Mouse (Mus musculus) limb, embryonic 11.5 days (tissue): ENCODE measurements around the gene Zfp511. TPM values are rescaled to one million over a fixed set of nuclear protein-coding genes. Genes with fewer than 3 reads are reported as not detected.

Experiments
- ATAC-seq: fragments of 200-750 bp; cut with Nextera tagmentation; 2 replicates; pipeline ENCODE4 v1.8.0; 2017; ENCODE audit warnings: low read depth; ENCODE audit not compliant: insufficient number of reproducible peaks, low FRiP score, low TSS enrichment
- DNase-seq: peaks from one replicate; pipeline ENCODE4 v3.0.0-alpha.2; 2015; ENCODE audit warnings: low spot score
- H3K27ac ChIP-seq: fragments of 300-500 bp; sonication (generic); replicated peaks from 2 replicates; pipeline ENCODE4 v1.5.1; 2014; ENCODE audit warnings: low read depth, mild to moderate bottlenecking, low read length
- H3K27me3 ChIP-seq: fragments of 300-500 bp; sonication (generic); 2 replicates; pipeline ENCODE4 v1.6.1; 2014; ENCODE audit warnings: mild to moderate bottlenecking, low read length, mixed read lengths; ENCODE audit not compliant: control insufficient read depth, insufficient read depth
- H3K36me3 ChIP-seq: fragments of 300-500 bp; sonication (generic); 2 replicates; pipeline ENCODE4 v1.6.1; 2014; ENCODE audit warnings: mild to moderate bottlenecking, low read length, moderate library complexity, mixed read lengths; ENCODE audit not compliant: control insufficient read depth, insufficient read depth
- H3K4me1 ChIP-seq: fragments of 300-500 bp; sonication (generic); 2 replicates; pipeline ENCODE4 v1.6.1; 2014; ENCODE audit warnings: low read length, mixed read lengths; ENCODE audit not compliant: control insufficient read depth, insufficient read depth
- H3K4me2 ChIP-seq: fragments of 300-500 bp; sonication (generic); 2 replicates; pipeline ENCODE4 v1.6.1; 2014; ENCODE audit warnings: low read depth, mild to moderate bottlenecking, moderate library complexity; ENCODE audit not compliant: severe bottlenecking
- H3K4me3 ChIP-seq: fragments of 300-500 bp; sonication (generic); 2 replicates; pipeline ENCODE4 v1.5.1; 2014; ENCODE audit warnings: low read depth, low read length
- H3K9ac ChIP-seq: fragments of 300-500 bp; sonication (generic); 2 replicates; pipeline ENCODE4 v1.6.1; 2014; ENCODE audit warnings: mild to moderate bottlenecking, low read length
- H3K9me3 ChIP-seq: fragments of 300-500 bp; sonication (generic); 2 replicates; pipeline ENCODE4 v1.6.1; 2016; ENCODE audit warnings: low read length; ENCODE audit not compliant: control insufficient read depth
- WGBS: fragments of 180-500 bp; shearing (Covaris S2); extraction: QIAGEN DNeasy Blood & Tissue Kit; methylation state at CpG from one replicate; pipeline ENCODE4 v1.1.7; 2014; 5-methylcytosine and 5-hydroxymethylcytosine counted together
- polyA plus RNA-seq: library from polyadenylated mRNA; unstranded; fragments of >200 nt; fragmentation: Nextera tagmentation; extraction: Ambion mirVana; gene quantifications from 2 replicates; pipeline ENCODE4 v1.2.1, GENCODE M21; 2014

Gene Zfp511
- polyA plus RNA-seq, 1 experiment from 2014 or later = 42.1 TPM

- H3K4me3 ChIP-seq = no peak overlapping the region
- no peaks in the 10 kb centered on the region for H3K27me3 ChIP-seq
- DNase-seq = no peak
- no peaks in the 10 kb centered on the region for H3K9me3 ChIP-seq
- no peak overlapping the region for H3K9ac ChIP-seq
- H3K27ac ChIP-seq = no peak overlapping the region
- WGBS = 65% methylated on average over 12 of the region's 12 CpGs
- no peak for ATAC-seq
- H3K36me3 ChIP-seq = peaks cover 34% of the 10 kb centered on the region
- H3K4me2 ChIP-seq = no peak overlapping the region
- no peaks in the 10 kb centered on the region for H3K4me1 ChIP-seq
Measured at GRCm38 (mm10) chr7:140001086-140001740, 35.0 kb upstream of the Zfp511 start.

- H3K27me3 ChIP-seq = no peaks in the 10 kb centered on the region
- DNase-seq = no peak
- no peak overlapping the region for H3K4me2 ChIP-seq
- WGBS = 92% methylated on average over 8 of the region's 8 CpGs
- H3K9me3 ChIP-seq = no peaks in the 10 kb centered on the region
- H3K9ac ChIP-seq = no peak overlapping the region
- H3K4me1 ChIP-seq = no peaks in the 10 kb centered on the region
- H3K27ac ChIP-seq = no peak overlapping the region
- H3K4me3 ChIP-seq = no peak overlapping the region
- H3K36me3 ChIP-seq = peaks cover 31% of the 10 kb centered on the region
- no peak for ATAC-seq
Measured at GRCm38 (mm10) chr7:140004666-140005065, 31.5 kb upstream of the Zfp511 start.

GRCm38 (mm10) chr7:140006861-140007611 is 29.2 kb upstream of the Zfp511 start:
- ATAC-seq = no peak
- H3K27me3 ChIP-seq = no peaks in the 10 kb centered on the region
- H3K4me3 ChIP-seq = no peak overlapping the region
- WGBS = 93% methylated on average over 9 of the region's 9 CpGs
- H3K36me3 ChIP-seq = peaks cover 13% of the 10 kb centered on the region
- H3K27ac ChIP-seq = no peak overlapping the region
- H3K4me2 ChIP-seq = no peak overlapping the region
- H3K9ac ChIP-seq = no peak overlapping the region
- no peak for DNase-seq
- no peaks in the 10 kb centered on the region for H3K4me1 ChIP-seq
- no peaks in the 10 kb centered on the region for H3K9me3 ChIP-seq

- ATAC-seq (no peak), DNase-seq (no peak)
- WGBS = 93% methylated on average over 9 of the region's 9 CpGs
- H3K9me3 ChIP-seq = no peaks in the 10 kb centered on the region
- no peak overlapping the region for H3K4me2 ChIP-seq
- no peak overlapping the region for H3K27ac ChIP-seq
- peaks cover 13% of the 10 kb centered on the region for H3K36me3 ChIP-seq
- no peak overlapping the region for H3K9ac ChIP-seq
- H3K4me1 ChIP-seq = no peaks in the 10 kb centered on the region
- no peak overlapping the region for H3K4me3 ChIP-seq
- H3K27me3 ChIP-seq = no peaks in the 10 kb centered on the region
Measured at GRCm38 (mm10) chr7:140007781-140008180, 28.4 kb upstream of the Zfp511 start.

- Histone ChIP-seq H3K36me3 (peaks cover 4% of the 10 kb centered on the region), H3K4me2 (no peak overlapping the region), H3K9me3 (no peaks in the 10 kb centered on the region), H3K9ac (no peak overlapping the region), H3K4me1 (no peaks in the 10 kb centered on the region), H3K27me3 (no peaks in the 10 kb centered on the region), H3K27ac (no peak overlapping the region), H3K4me3 (no peak overlapping the region)
- DNase-seq (no peak), ATAC-seq (no peak)
- WGBS = 96% methylated on average over 17 of the region's 17 CpGs
Measured at GRCm38 (mm10) chr7:140011336-140011735, 24.9 kb upstream of the Zfp511 start.

- Histone ChIP-seq H3K9ac (no peak overlapping the region), H3K4me1 (peaks cover 1% of the 10 kb centered on the region; the same call in 1 of the 2 replicates), H3K4me2 (no peak overlapping the region), H3K36me3 (peaks cover 31% of the 10 kb centered on the region), H3K27me3 (no peaks in the 10 kb centered on the region), H3K9me3 (no peaks in the 10 kb centered on the region), H3K27ac (no peak overlapping the region), H3K4me3 (no peak overlapping the region)
- ATAC-seq = no peak
- DNase-seq = no peak
- WGBS = 92% methylated on average over 12 of the region's 12 CpGs
Measured at GRCm38 (mm10) chr7:140031771-140032170, 4.4 kb upstream of the Zfp511 start.

GRCm38 (mm10) chr7:140032366-140032765 is 3.8 kb upstream of the Zfp511 start:
- DNase-seq (no peak), ATAC-seq (no peak)
- H3K36me3 ChIP-seq = peaks cover 31% of the 10 kb centered on the region
- 93% methylated on average over 10 of the region's 10 CpGs for WGBS
- H3K27me3 ChIP-seq = no peaks in the 10 kb centered on the region
- peaks cover 7% of the 10 kb centered on the region; the same call in 1 of the 2 replicates for H3K4me1 ChIP-seq
- no peak overlapping the region for H3K4me3 ChIP-seq
- no peak overlapping the region for H3K9ac ChIP-seq
- H3K9me3 ChIP-seq = no peaks in the 10 kb centered on the region
- H3K27ac ChIP-seq = no peak overlapping the region
- H3K4me2 ChIP-seq = no peak overlapping the region

- WGBS = 96% methylated on average over 9 of the region's 9 CpGs
- no peak for ATAC-seq
Measured at GRCm38 (mm10) chr7:140033386-140033785, 2.8 kb upstream of the Zfp511 start.

More at GRCm38 (mm10) chr7:140033386-140033785, 2.8 kb upstream of the Zfp511 start:
- H3K9ac ChIP-seq = no peak overlapping the region
- no peak overlapping the region for H3K4me2 ChIP-seq
- H3K27ac ChIP-seq = no peak overlapping the region
- H3K27me3 ChIP-seq = no peaks in the 10 kb centered on the region
- H3K9me3 ChIP-seq = no peaks in the 10 kb centered on the region
- no peak for DNase-seq
- no peak overlapping the region for H3K4me3 ChIP-seq
- H3K4me1 ChIP-seq = peaks cover 9% of the 10 kb centered on the region; the same call in 1 of the 2 replicates
- peaks cover 27% of the 10 kb centered on the region for H3K36me3 ChIP-seq
